Mouse (Mus musculus) erythroid progenitor cell, adult 5-6 weeks (primary cell): ENCODE data around the gene Pmepa1. TPM values are rescaled to one million over a fixed set of nuclear protein-coding genes. Genes with fewer than 3 reads are reported as not detected.
A peak's percentile ranks its signal among the peaks of the same experiment; 100 is the strongest.

Experiments
- ATAC-seq: replicated peaks from 2 replicates; pipeline ENCODE4 v1.8.0; 2016; ENCODE audit warnings: moderate number of reproducible peaks, mild to moderate bottlenecking, moderate TSS enrichment, inconsistent platforms; ENCODE audit not compliant: poor library complexity, low FRiP score, severe bottlenecking
- total RNA-seq, 2 experiments: library from RNA; stranded (forward) in 1 of 2; stranded (reverse) in 1 of 2; fragments of 150-400 nt in 1 of 2; fragments of 186-747, 209-891 nt in 1 of 2; gene quantifications; 2 replicates each; pipeline versions ENCODE4 v1.2.3 to v1.2.4; 2015 to 2017; ENCODE audit warnings: low replicate concordance in 2 of 2

Gene Pmepa1
- total RNA-seq (2015; ENCODE audit: low replicate concordance) = 0.36 TPM in 1 of 2 replicates, not detected in the other
- not detected in 2 replicates for total RNA-seq (2017; ENCODE audit: low replicate concordance)

GRCm38 (mm10) chr2:173276409-173276808 lies at the start of gene Pmepa1:
Gene Pmepa1 (minus strand): TSS chr2:173276533.
- ATAC-seq = no peak

- no peak for ATAC-seq
Measured at GRCm38 (mm10) chr2:173321754-173322153, 45.4 kb upstream of the Pmepa1 start.

- ATAC-seq = no peak
Measured at GRCm38 (mm10) chr2:173321194-173321593, 44.9 kb upstream of the Pmepa1 start.

- ATAC-seq = no peak
Measured at GRCm38 (mm10) chr2:173314291-173314690, 38.0 kb upstream of the Pmepa1 start.

GRCm38 (mm10) chr2:173308486-173308885 lies 32.2 kb upstream of the Pmepa1 start:
- ATAC-seq = no peak

GRCm38 (mm10) chr2:173307984-173308383 lies 31.7 kb upstream of the Pmepa1 start:
- ATAC-seq = no peak

- ATAC-seq = no peak
Measured at GRCm38 (mm10) chr2:173307561-173307960, 31.2 kb upstream of the Pmepa1 start.

GRCm38 (mm10) chr2:173306734-173307525 lies 30.6 kb upstream of the Pmepa1 start:
- 0 out of 2 replicates have a peak, but pooled peaks have one; percentile 30 for ATAC-seq

- no peak for ATAC-seq
Measured at GRCm38 (mm10) chr2:173305011-173305410, 28.7 kb upstream of the Pmepa1 start.

GRCm38 (mm10) chr2:173300663-173301630 lies 24.6 kb upstream of the Pmepa1 start:
- no peak for ATAC-seq

GRCm38 (mm10) chr2:173296408-173296807 lies 20.1 kb upstream of the Pmepa1 start:
- ATAC-seq = no peak

GRCm38 (mm10) chr2:173293042-173293441 lies 16.7 kb upstream of the Pmepa1 start:
- ATAC-seq = no peak

GRCm38 (mm10) chr2:173292551-173292950 lies 16.2 kb upstream of the Pmepa1 start:
- no peak for ATAC-seq

- no peak for ATAC-seq
Measured at GRCm38 (mm10) chr2:173290981-173291380, 14.6 kb upstream of the Pmepa1 start.

- no peak for ATAC-seq
Measured at GRCm38 (mm10) chr2:173289928-173290327, 13.6 kb upstream of the Pmepa1 start.

GRCm38 (mm10) chr2:173285816-173286538 lies 9.6 kb upstream of the Pmepa1 start:
- no peak for ATAC-seq

GRCm38 (mm10) chr2:173284771-173285170 lies 8.4 kb upstream of the Pmepa1 start:
- ATAC-seq = no peak

- no peak for ATAC-seq
Measured at GRCm38 (mm10) chr2:173282191-173282590, 5.9 kb upstream of the Pmepa1 start.

- no peak for ATAC-seq
Measured at GRCm38 (mm10) chr2:173281021-173281937, 4.9 kb upstream of the Pmepa1 start.
